Mouse (Mus musculus) CH12.LX (cell line): ENCODE results near the gene Gm5741.

ENCODE experiments used
- BHLHE40 ChIP-seq: IDR thresholded peaks from 2 replicates; pipeline ENCODE4 v1.6.1; 2011; ENCODE audit warnings: mild to moderate bottlenecking, low read depth, low read length, improper control_type of control experiment
- CHD2 ChIP-seq: IDR thresholded peaks from 2 replicates; pipeline ENCODE4 v1.6.1; 2011; ENCODE audit warnings: low read length, improper control_type of control experiment
- CTCF ChIP-seq, 2 experiments: IDR thresholded peaks in 1 of 2; conservative IDR thresholded peaks in 1 of 2; 2 replicates each; pipeline ENCODE4 v1.5.1; 2011 to 2012; ENCODE audit warnings: low read depth in 2 of 2, low read length in 2 of 2, improper control_type of control experiment in 1 of 2, inconsistent platforms in 1 of 2, mild to moderate bottlenecking in 1 of 2, moderate library complexity in 1 of 2
- E2F4 ChIP-seq: IDR thresholded peaks from 2 replicates; pipeline ENCODE4 v1.6.1; 2011; ENCODE audit warnings: low read depth, low read length, improper control_type of control experiment; ENCODE audit not compliant: insufficient replicate concordance
- EP300 ChIP-seq: IDR thresholded peaks from 2 replicates; pipeline ENCODE4 v1.6.1; 2011; ENCODE audit warnings: low read length, improper control_type of control experiment
- HCFC1 ChIP-seq: IDR thresholded peaks from 2 replicates; pipeline ENCODE4 v1.6.1; 2012; ENCODE audit warnings: low read depth, mild to moderate bottlenecking, inconsistent platforms, low read length, improper control_type of control experiment
- MAFK ChIP-seq: IDR thresholded peaks from 2 replicates; pipeline ENCODE4 v1.6.1; 2011; ENCODE audit warnings: low read length, improper control_type of control experiment; ENCODE audit not compliant: insufficient replicate concordance
- MAX ChIP-seq: IDR thresholded peaks from 2 replicates; pipeline ENCODE4 v1.6.1; 2011; ENCODE audit warnings: low read length, improper control_type of control experiment
- MAZ ChIP-seq: IDR thresholded peaks from 2 replicates; pipeline ENCODE4 v1.6.1; 2012; ENCODE audit warnings: low read depth, mild to moderate bottlenecking, inconsistent platforms, low read length, improper control_type of control experiment, moderate library complexity
- POLR2AphosphoS2 ChIP-seq: IDR thresholded peaks from 2 replicates; pipeline ENCODE4 v1.6.1; 2011; ENCODE audit warnings: low read depth, low read length, improper control_type of control experiment

GRCm38 (mm10) chr8:85080214-85080531 is 12.4 kb upstream of the Gm5741 start:
- TF ChIP-seq CTCF (conservative IDR thresholded peaks at IDR 0.05 in 1 of 2, IDR thresholded peaks at IDR 0.05 in 1 of 2; ENCODE audit: low read depth in 2 of 2, low read length in 2 of 2) (no peak), CHD2 (no peak), MAFK (no peak), EP300 (no peak), MAZ (no peak), HCFC1 (no peak), MAX (no peak), E2F4 (no peak), BHLHE40 (no peak), POLR2AphosphoS2 (peak; percentile 59; the same call in 1 of the 2 replicates)
